Mouse (Mus musculus): ENCODE results near the gene Fpgs. TPM values are rescaled to one million over a fixed set of nuclear protein-coding genes. Genes with fewer than 3 reads are reported as not detected.
A peak's percentile ranks its signal among the peaks of the same experiment; 100 is the strongest.

The Fpgs gene
- total and polyA plus RNA-seq, 2 experiments from 2014 or later, result 23.1 to 23.4 TPM

DNA sequence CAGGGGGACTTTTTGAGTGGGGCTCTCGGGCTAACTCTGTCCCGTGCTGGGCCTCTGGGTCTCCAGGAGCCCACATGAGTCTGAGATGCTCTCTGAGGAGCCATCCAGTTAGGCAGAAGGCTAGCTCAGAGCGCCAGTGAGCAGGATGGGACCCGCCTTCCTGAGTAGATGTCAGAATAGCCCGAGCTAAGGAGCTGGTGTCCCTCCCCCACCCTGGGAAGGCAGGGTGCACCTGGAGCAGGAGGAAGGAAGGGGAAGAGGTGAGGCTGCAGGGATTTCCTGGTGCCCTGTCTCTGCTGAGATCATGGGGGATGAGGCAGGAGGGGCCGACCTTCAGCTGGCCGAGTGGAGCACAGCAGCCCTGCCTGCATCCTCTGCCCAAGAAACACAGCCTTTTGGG is 24.5 kb upstream of the Fpgs start:
- DNase-seq (ENCODE audit: low spot score), result no peak
- no peak overlapping the region for H3K9ac ChIP-seq (replicated peaks; ENCODE audit: low read length)
- 0 out of 2 replicates have a peak overlapping the region, but pooled peaks have one; percentile 24 for H3K4me3 ChIP-seq (ENCODE audit: low read length)
- no peak for TF ChIP-seq CTCF (IDR thresholded peaks at IDR 0.05; ENCODE audit: low read depth)
- H3K27me3 ChIP-seq (ENCODE audit: insufficient read depth, low read length), result no peaks in the 10 kb centered on the region
- no peak overlapping the region for H3K27ac ChIP-seq
- WGBS, result 70% methylated on average over 7 of the region's 7 CpGs
- H3K9me3 ChIP-seq (ENCODE audit: low read length), result no peaks in the 10 kb centered on the region
- no peak for ATAC-seq
- H3K4me1 ChIP-seq (ENCODE audit: insufficient read depth, low read length), result peaks cover 3% of the 10 kb centered on the region; the same call in 1 of the 2 replicates
- H3K4me2 ChIP-seq (ENCODE audit: low read depth, low read length), result peak overlapping the region; percentile 45
- no peaks in the 10 kb centered on the region for H3K36me3 ChIP-seq (ENCODE audit: insufficient read depth, low read length)

- ATAC-seq (peak; percentile 96), DNase-seq (ENCODE audit: low spot score) (peak; percentile 95)
- under 1% methylated on average over 16 of the region's 16 CpGs for WGBS
- Histone ChIP-seq H3K27me3 (ENCODE audit: insufficient read depth, low read length) (no peaks in the 10 kb centered on the region), H3K4me3 (ENCODE audit: low read length) (peak overlapping the region; percentile 24), H3K9ac (replicated peaks; ENCODE audit: low read length) (no peak overlapping the region; the same call in 1 of the 2 replicates), H3K4me2 (ENCODE audit: low read depth, low read length) (peak overlapping the region; percentile 45), H3K36me3 (ENCODE audit: insufficient read depth, low read length) (no peaks in the 10 kb centered on the region), H3K27ac (peak overlapping the region; percentile 36), H3K4me1 (ENCODE audit: insufficient read depth, low read length) (peaks cover 3% of the 10 kb centered on the region; the same call in 1 of the 2 replicates), H3K9me3 (ENCODE audit: low read length) (no peaks in the 10 kb centered on the region)
- no peak for TF ChIP-seq CTCF (IDR thresholded peaks at IDR 0.05; ENCODE audit: low read depth)
Measured at GRCm38 (mm10) chr2:32727435-32727834, 23.5 kb upstream of the Fpgs start.

GRCm38 (mm10) chr2:32724832-32725790 is 21.2 kb upstream of the Fpgs start:
- H3K4me1 ChIP-seq (ENCODE audit: insufficient read depth, low read length), result peaks cover 3% of the 10 kb centered on the region; the same call in 1 of the 2 replicates
- no peaks in the 10 kb centered on the region for H3K9me3 ChIP-seq (ENCODE audit: low read length)
- no peak for ATAC-seq
- H3K36me3 ChIP-seq (ENCODE audit: insufficient read depth, low read length), result no peaks in the 10 kb centered on the region
- H3K27ac ChIP-seq, result no peak overlapping the region
- H3K9ac ChIP-seq (replicated peaks; ENCODE audit: low read length), result no peak overlapping the region
- 74% methylated on average over 16 of the region's 16 CpGs for WGBS
- no peak for TF ChIP-seq CTCF (IDR thresholded peaks at IDR 0.05; ENCODE audit: low read depth)
- no peak overlapping the region for H3K4me2 ChIP-seq (ENCODE audit: low read depth, low read length)
- DNase-seq (ENCODE audit: low spot score), result no peak
- H3K4me3 ChIP-seq (ENCODE audit: low read length), result no peak overlapping the region
- no peaks in the 10 kb centered on the region for H3K27me3 ChIP-seq (ENCODE audit: insufficient read depth, low read length)

- Histone ChIP-seq H3K36me3 (ENCODE audit: insufficient read depth, low read length) (no peaks in the 10 kb centered on the region), H3K9me3 (ENCODE audit: low read length) (no peaks in the 10 kb centered on the region), H3K4me1 (ENCODE audit: insufficient read depth, low read length) (peaks cover 3% of the 10 kb centered on the region; the same call in 1 of the 2 replicates), H3K4me3 (ENCODE audit: low read length) (no peak overlapping the region), H3K27me3 (ENCODE audit: insufficient read depth, low read length) (no peaks in the 10 kb centered on the region), H3K9ac (replicated peaks; ENCODE audit: low read length) (no peak overlapping the region), H3K4me2 (ENCODE audit: low read depth, low read length) (no peak overlapping the region), H3K27ac (no peak overlapping the region)
- DNase-seq (ENCODE audit: low spot score) (no peak), ATAC-seq (no peak)
- WGBS, result 79% methylated on average over 4 of the region's 4 CpGs
- no peak for TF ChIP-seq CTCF (IDR thresholded peaks at IDR 0.05; ENCODE audit: low read depth)
Measured at GRCm38 (mm10) chr2:32724149-32724548, 20.2 kb upstream of the Fpgs start.

GRCm38 (mm10) chr2:32722581-32722980 is 18.6 kb upstream of the Fpgs start:
- WGBS, result 69% methylated on average over 3 of the region's 3 CpGs
- H3K9me3 ChIP-seq (ENCODE audit: low read length), result no peaks in the 10 kb centered on the region
- no peak for TF ChIP-seq CTCF (IDR thresholded peaks at IDR 0.05; ENCODE audit: low read depth)
- H3K9ac ChIP-seq (replicated peaks; ENCODE audit: low read length), result no peak overlapping the region
- H3K27ac ChIP-seq, result no peak overlapping the region
- H3K4me2 ChIP-seq (ENCODE audit: low read depth, low read length), result no peak overlapping the region
- H3K4me3 ChIP-seq (ENCODE audit: low read length), result no peak overlapping the region
- H3K27me3 ChIP-seq (ENCODE audit: insufficient read depth, low read length), result no peaks in the 10 kb centered on the region
- peaks cover 3% of the 10 kb centered on the region; the same call in 1 of the 2 replicates for H3K4me1 ChIP-seq (ENCODE audit: insufficient read depth, low read length)
- H3K36me3 ChIP-seq (ENCODE audit: insufficient read depth, low read length), result no peaks in the 10 kb centered on the region
- no peak for ATAC-seq
- DNase-seq (ENCODE audit: low spot score), result no peak

DNA sequence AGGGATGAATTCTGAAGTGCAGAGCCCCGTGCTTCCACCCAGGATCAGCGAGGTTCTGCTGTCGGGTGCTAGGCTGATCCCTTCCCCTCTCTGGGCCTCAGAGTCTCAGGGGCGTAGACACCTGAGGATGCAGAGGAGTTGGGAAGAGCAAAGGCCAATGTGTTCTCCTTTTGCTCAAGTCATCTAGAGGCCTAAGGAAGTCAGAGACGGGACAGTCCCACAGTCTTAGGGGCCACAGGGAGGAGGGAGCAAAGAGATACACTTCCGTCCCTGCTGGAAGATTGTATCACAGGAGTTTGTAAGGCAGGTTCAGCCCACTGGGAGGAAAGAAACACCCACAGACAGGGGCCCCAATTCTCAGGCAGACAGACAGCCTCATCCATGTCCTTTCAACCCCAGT is 18.1 kb upstream of the Fpgs start:
- Histone ChIP-seq H3K4me1 (ENCODE audit: insufficient read depth, low read length) (peaks cover 1% of the 10 kb centered on the region; the same call in 1 of the 2 replicates), H3K4me2 (ENCODE audit: low read depth, low read length) (no peak overlapping the region), H3K27ac (no peak overlapping the region), H3K4me3 (ENCODE audit: low read length) (no peak overlapping the region), H3K9me3 (ENCODE audit: low read length) (no peaks in the 10 kb centered on the region), H3K9ac (replicated peaks; ENCODE audit: low read length) (no peak overlapping the region), H3K27me3 (ENCODE audit: insufficient read depth, low read length) (no peaks in the 10 kb centered on the region), H3K36me3 (ENCODE audit: insufficient read depth, low read length) (no peaks in the 10 kb centered on the region)
- WGBS, result 61% methylated on average over 6 of the region's 6 CpGs
- TF ChIP-seq CTCF (IDR thresholded peaks at IDR 0.05; ENCODE audit: low read depth), result no peak
- DNase-seq (ENCODE audit: low spot score) (no peak), ATAC-seq (no peak)
